Mouse (Mus musculus): ENCODE measurements around the gene Car14. TPM values are rescaled to one million over a fixed set of nuclear protein-coding genes. Genes with fewer than 3 reads are reported as not detected.

Car14 gene
- polyA plus RNA-seq, 1 experiment from 2014 or later, result 8.6 TPM

DNA sequence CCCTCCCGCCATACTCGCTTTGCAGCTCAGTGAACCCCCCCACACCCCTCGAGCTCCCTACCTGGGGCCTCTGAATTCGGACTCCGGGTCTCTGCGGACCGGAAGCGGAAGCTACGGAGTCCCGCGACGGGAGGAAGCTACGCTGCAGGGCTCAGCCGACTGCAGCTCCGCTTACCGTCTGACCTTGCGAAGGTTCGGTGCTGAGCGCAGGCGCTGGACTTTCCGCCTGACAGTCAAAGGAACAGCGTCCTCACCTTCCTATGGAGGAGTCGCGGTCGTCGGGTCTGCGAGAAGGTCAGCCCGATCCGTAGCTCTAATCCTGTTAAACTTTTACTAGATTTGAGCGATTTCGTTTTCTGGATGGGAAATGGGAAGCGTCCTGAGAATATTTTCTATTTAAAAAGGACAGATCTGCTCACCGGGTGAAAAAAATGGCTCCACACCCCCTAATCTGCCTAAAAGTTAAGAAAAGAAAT is 33.1 kb downstream of the Car14 start, which contains the start of gene Mrps21:
Gene Mrps21 (minus strand): TSS at position 128 of the 476 bp plus-strand sequence.
- ATAC-seq (ENCODE audit: low FRiP score, low TSS enrichment), result peak; percentile 89
- H3K9ac ChIP-seq (replicated peaks; ENCODE audit: low read length), result peak within 1 kb of the TSS; percentile 78
- peak within 1 kb of the TSS; percentile 65 for H3K4me3 ChIP-seq (replicated peaks; ENCODE audit: low read depth, low read length)
- peak within 1 kb of the TSS; percentile 80 for H3K27ac ChIP-seq (replicated peaks; ENCODE audit: low read depth, low read length)
- peak; percentile 93 for DNase-seq
- H3K36me3 ChIP-seq (ENCODE audit: control insufficient read depth, insufficient read depth, low read length), result peaks cover 25% of the 10 kb centered on the region
- H3K27me3 ChIP-seq (ENCODE audit: control insufficient read depth, insufficient read depth, low read length), result no peaks in the 10 kb centered on the region
- WGBS, result under 1% methylated on average over 33 of the region's 33 CpGs
- peak within 1 kb of the TSS; percentile 86 for H3K4me2 ChIP-seq (ENCODE audit: low read length)
- peaks cover 13% of the 10 kb centered on the region for H3K4me1 ChIP-seq (ENCODE audit: control insufficient read depth, insufficient read depth, low read length)
- H3K9me3 ChIP-seq (ENCODE audit: control insufficient read depth, low read length), result no peaks in the 10 kb centered on the region

DNA sequence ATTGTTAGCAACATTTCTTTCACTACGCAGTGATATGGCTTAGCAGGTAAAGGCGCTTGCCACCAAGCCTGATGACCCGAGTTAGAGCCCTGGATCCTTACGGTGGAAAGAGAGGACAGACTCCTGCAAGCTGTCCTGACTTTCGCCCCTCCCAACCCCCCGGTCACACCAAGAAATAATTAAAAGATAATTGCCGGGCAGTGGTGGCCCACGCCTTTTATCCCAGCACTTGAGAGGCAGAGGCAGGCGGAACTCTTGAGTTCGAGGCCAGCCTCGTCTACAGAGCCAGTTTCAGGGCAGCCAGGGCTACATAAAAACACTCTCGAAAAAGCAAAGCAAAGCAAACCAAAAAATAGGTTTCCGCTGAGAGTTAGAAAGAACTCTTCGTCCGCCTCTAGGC is 33.5 kb downstream of the Car14 start:
- peak overlapping the region; percentile 78 for H3K9ac ChIP-seq (replicated peaks; ENCODE audit: low read length)
- H3K4me2 ChIP-seq (ENCODE audit: low read length), result peak overlapping the region; percentile 86
- no peaks in the 10 kb centered on the region for H3K27me3 ChIP-seq (ENCODE audit: control insufficient read depth, insufficient read depth, low read length)
- H3K36me3 ChIP-seq (ENCODE audit: control insufficient read depth, insufficient read depth, low read length), result peaks cover 27% of the 10 kb centered on the region
- DNase-seq, result no peak
- H3K27ac ChIP-seq (replicated peaks; ENCODE audit: low read depth, low read length), result peak overlapping the region; percentile 52; the same call in 1 of the 2 replicates
- H3K4me1 ChIP-seq (ENCODE audit: control insufficient read depth, insufficient read depth, low read length), result peaks cover 13% of the 10 kb centered on the region
- peak overlapping the region; percentile 65 for H3K4me3 ChIP-seq (replicated peaks; ENCODE audit: low read depth, low read length)
- WGBS, result 10% methylated on average over 15 of the region's 15 CpGs
- H3K9me3 ChIP-seq (ENCODE audit: control insufficient read depth, low read length), result no peaks in the 10 kb centered on the region
- ATAC-seq (ENCODE audit: low FRiP score, low TSS enrichment), result no peak

DNA sequence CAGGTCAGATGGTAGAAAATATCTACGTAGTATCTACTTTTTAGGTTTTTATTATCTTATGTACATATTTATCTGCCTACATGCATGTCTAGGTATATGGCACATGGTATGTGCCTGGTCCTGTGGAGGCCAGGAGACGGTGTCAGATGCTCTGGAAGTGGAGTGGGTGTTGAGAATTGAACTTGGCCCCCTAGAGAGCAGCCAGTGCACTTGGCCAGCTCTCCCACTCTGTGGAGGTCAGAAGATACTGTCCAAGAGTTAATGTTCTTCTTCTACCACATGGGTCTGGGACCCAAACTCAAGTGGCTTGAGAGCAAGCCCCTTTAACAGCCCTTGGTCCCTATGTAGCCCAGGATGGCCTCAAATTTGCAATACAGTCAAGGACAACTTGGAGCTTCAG is 37.1 kb downstream of the Car14 start:
- no peak overlapping the region for H3K4me2 ChIP-seq (ENCODE audit: low read length)
- H3K9me3 ChIP-seq (ENCODE audit: control insufficient read depth, low read length), result no peaks in the 10 kb centered on the region
- H3K4me3 ChIP-seq (replicated peaks; ENCODE audit: low read depth, low read length), result no peak overlapping the region
- no peaks in the 10 kb centered on the region for H3K27me3 ChIP-seq (ENCODE audit: control insufficient read depth, insufficient read depth, low read length)
- peaks cover 11% of the 10 kb centered on the region for H3K4me1 ChIP-seq (ENCODE audit: control insufficient read depth, insufficient read depth, low read length)
- H3K36me3 ChIP-seq (ENCODE audit: control insufficient read depth, insufficient read depth, low read length), result peaks cover 48% of the 10 kb centered on the region
- DNase-seq (no peak), ATAC-seq (ENCODE audit: low FRiP score, low TSS enrichment) (no peak)
- no peak overlapping the region for H3K9ac ChIP-seq (replicated peaks; ENCODE audit: low read length)
- no peak overlapping the region for H3K27ac ChIP-seq (replicated peaks; ENCODE audit: low read depth, low read length)
- WGBS, result 94% methylated on average over 2 of the region's 2 CpGs

DNA sequence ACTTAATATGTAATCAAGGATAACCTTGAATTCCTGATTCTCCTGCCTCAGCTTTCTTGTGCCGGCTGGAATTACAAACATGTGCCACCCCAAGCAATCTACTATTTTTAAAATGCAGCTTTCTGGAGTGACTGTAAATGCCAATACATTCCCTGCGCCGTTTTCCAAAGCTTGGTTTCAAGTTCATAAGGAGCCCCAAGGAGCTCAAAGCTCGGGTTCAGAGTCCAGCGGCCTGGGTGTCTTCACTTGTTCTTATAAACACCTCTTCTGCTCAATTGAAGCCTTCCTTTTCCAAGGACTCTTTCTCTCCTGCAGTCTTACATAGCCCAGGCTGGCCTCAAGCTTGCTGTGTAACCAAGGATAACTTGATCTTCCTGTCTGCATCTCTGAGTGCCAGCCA is 38.4 kb downstream of the Car14 start:
- no peak for ATAC-seq (ENCODE audit: low FRiP score, low TSS enrichment)
- H3K9ac ChIP-seq (replicated peaks; ENCODE audit: low read length), result no peak overlapping the region
- peaks cover 6% of the 10 kb centered on the region; the same call in 1 of the 2 replicates for H3K4me1 ChIP-seq (ENCODE audit: control insufficient read depth, insufficient read depth, low read length)
- H3K27ac ChIP-seq (replicated peaks; ENCODE audit: low read depth, low read length), result no peak overlapping the region
- no peaks in the 10 kb centered on the region for H3K27me3 ChIP-seq (ENCODE audit: control insufficient read depth, insufficient read depth, low read length)
- no peaks in the 10 kb centered on the region for H3K9me3 ChIP-seq (ENCODE audit: control insufficient read depth, low read length)
- WGBS, result 95% methylated on average over 5 of the region's 5 CpGs
- no peak overlapping the region for H3K4me2 ChIP-seq (ENCODE audit: low read length)
- H3K4me3 ChIP-seq (replicated peaks; ENCODE audit: low read depth, low read length), result no peak overlapping the region
- peaks cover 48% of the 10 kb centered on the region for H3K36me3 ChIP-seq (ENCODE audit: control insufficient read depth, insufficient read depth, low read length)
- DNase-seq, result no peak

DNA sequence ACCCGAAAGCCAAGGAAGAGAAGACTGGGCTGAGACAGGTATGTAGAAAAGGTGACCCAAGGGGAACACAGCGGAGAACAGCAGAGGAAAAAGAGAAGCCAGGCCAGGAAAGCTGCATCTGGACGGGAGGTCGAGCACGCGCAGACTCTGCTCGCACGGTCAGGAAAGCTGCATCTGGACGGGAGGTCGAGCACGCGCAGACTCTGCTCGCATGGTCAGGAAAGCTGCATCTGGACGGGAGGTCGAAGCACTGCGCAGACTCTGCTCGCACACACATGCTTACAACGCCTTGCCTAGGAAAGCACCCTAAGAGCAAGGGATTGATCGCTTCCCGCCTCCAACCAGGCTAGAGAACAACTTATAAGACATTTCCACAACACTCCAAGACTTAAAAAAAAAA is 38.9 kb downstream of the Car14 start:
- no peaks in the 10 kb centered on the region for H3K9me3 ChIP-seq (ENCODE audit: control insufficient read depth, low read length)
- H3K27ac ChIP-seq (replicated peaks; ENCODE audit: low read depth, low read length), result no peak overlapping the region
- H3K27me3 ChIP-seq (ENCODE audit: control insufficient read depth, insufficient read depth, low read length), result no peaks in the 10 kb centered on the region
- 95% methylated on average over 20 of the region's 20 CpGs for WGBS
- peaks cover 48% of the 10 kb centered on the region for H3K36me3 ChIP-seq (ENCODE audit: control insufficient read depth, insufficient read depth, low read length)
- no peak overlapping the region for H3K9ac ChIP-seq (replicated peaks; ENCODE audit: low read length)
- no peak for DNase-seq
- no peak overlapping the region for H3K4me2 ChIP-seq (ENCODE audit: low read length)
- H3K4me1 ChIP-seq (ENCODE audit: control insufficient read depth, insufficient read depth, low read length), result peaks cover 2% of the 10 kb centered on the region; the same call in 1 of the 2 replicates
- H3K4me3 ChIP-seq (replicated peaks; ENCODE audit: low read depth, low read length), result no peak overlapping the region
- ATAC-seq (ENCODE audit: low FRiP score, low TSS enrichment), result no peak

DNA sequence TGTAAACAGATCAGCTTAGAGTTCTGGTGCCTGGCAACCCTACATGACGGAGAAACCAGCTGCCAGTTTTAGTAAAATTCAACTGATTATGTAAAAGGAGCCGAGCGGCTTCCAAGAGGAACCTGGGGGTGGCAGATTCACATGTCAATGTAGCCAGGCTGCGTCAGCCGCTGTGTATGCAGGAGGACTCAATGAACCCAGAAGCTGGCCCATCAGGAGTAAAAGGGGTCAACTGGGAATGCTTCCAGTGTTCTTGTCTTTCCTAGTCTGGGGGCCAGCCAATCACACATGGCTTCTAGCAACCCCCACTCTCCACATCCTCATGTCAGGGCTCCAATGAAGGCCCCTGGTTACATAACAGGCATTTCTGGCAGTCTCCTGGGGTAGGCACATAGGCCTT is 39.4 kb downstream of the Car14 start:
- Histone ChIP-seq H3K27me3 (ENCODE audit: control insufficient read depth, insufficient read depth, low read length) (no peaks in the 10 kb centered on the region), H3K27ac (replicated peaks; ENCODE audit: low read depth, low read length) (no peak overlapping the region), H3K4me1 (ENCODE audit: control insufficient read depth, insufficient read depth, low read length) (no peaks in the 10 kb centered on the region), H3K4me3 (replicated peaks; ENCODE audit: low read depth, low read length) (no peak overlapping the region), H3K9ac (replicated peaks; ENCODE audit: low read length) (no peak overlapping the region), H3K4me2 (ENCODE audit: low read length) (no peak overlapping the region), H3K36me3 (ENCODE audit: control insufficient read depth, insufficient read depth, low read length) (peaks cover 48% of the 10 kb centered on the region), H3K9me3 (ENCODE audit: control insufficient read depth, low read length) (no peaks in the 10 kb centered on the region)
- no peak for DNase-seq
- ATAC-seq (ENCODE audit: low FRiP score, low TSS enrichment), result no peak
- 93% methylated on average over 5 of the region's 5 CpGs for WGBS

DNA sequence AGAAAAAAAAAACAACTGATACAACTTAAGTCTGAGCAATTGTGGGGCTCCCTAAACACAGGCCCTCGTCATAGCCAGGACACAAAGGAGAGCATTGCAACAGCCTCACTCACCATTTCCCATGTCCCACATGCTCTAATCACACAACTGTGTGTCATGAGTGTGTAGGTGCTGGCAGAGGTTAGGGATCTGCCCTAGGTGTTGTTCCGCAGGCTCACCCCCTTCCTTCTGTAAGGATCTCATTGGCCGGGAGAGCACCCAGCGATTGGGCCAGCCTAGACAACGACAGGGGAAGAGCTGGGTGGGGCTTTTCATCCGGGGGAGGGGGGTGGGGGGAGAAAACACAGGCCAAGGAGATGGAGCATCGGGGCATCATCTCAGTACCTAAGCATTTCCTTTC is 40.9 kb downstream of the Car14 start:
- Histone ChIP-seq H3K27me3 (ENCODE audit: control insufficient read depth, insufficient read depth, low read length) (no peaks in the 10 kb centered on the region), H3K4me2 (ENCODE audit: low read length) (no peak overlapping the region), H3K36me3 (ENCODE audit: control insufficient read depth, insufficient read depth, low read length) (peaks cover 41% of the 10 kb centered on the region), H3K4me3 (replicated peaks; ENCODE audit: low read depth, low read length) (no peak overlapping the region), H3K27ac (replicated peaks; ENCODE audit: low read depth, low read length) (no peak overlapping the region), H3K9me3 (ENCODE audit: control insufficient read depth, low read length) (no peaks in the 10 kb centered on the region), H3K9ac (replicated peaks; ENCODE audit: low read length) (no peak overlapping the region), H3K4me1 (ENCODE audit: control insufficient read depth, insufficient read depth, low read length) (no peaks in the 10 kb centered on the region)
- no peak for ATAC-seq (ENCODE audit: low FRiP score, low TSS enrichment)
- DNase-seq, result no peak
- 83% methylated on average over 7 of the region's 7 CpGs for WGBS

DNA sequence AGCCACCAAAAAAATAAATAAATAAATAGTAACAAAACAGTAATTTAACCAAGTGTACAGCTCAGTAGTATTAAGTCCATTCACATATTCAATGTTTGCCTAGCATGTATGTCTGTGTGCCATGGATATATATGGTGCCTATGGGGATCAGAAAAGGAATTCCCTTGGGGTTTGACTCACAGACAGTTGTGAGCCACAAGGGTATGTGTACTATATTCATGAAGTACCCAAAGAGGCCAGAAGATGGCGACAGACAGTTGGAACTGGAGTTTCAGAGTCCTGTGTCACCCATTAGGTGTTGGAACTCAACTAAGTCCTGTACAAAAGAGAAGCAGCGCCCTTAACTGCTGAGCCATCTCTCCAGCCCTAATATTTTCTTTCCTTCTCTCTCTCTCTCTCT is 42.7 kb downstream of the Car14 start:
- Histone ChIP-seq H3K4me3 (replicated peaks; ENCODE audit: low read depth, low read length) (no peak overlapping the region), H3K27me3 (ENCODE audit: control insufficient read depth, insufficient read depth, low read length) (no peaks in the 10 kb centered on the region), H3K9me3 (ENCODE audit: control insufficient read depth, low read length) (no peaks in the 10 kb centered on the region), H3K9ac (replicated peaks; ENCODE audit: low read length) (no peak overlapping the region), H3K4me2 (ENCODE audit: low read length) (no peak overlapping the region), H3K27ac (replicated peaks; ENCODE audit: low read depth, low read length) (no peak overlapping the region), H3K36me3 (ENCODE audit: control insufficient read depth, insufficient read depth, low read length) (peaks cover 26% of the 10 kb centered on the region), H3K4me1 (ENCODE audit: control insufficient read depth, insufficient read depth, low read length) (no peaks in the 10 kb centered on the region)
- WGBS, result 30% methylated on average over 2 of the region's 2 CpGs
- DNase-seq (peak; percentile 87), ATAC-seq (ENCODE audit: low FRiP score, low TSS enrichment) (no peak; the same call in 1 of the 2 replicates)

DNA sequence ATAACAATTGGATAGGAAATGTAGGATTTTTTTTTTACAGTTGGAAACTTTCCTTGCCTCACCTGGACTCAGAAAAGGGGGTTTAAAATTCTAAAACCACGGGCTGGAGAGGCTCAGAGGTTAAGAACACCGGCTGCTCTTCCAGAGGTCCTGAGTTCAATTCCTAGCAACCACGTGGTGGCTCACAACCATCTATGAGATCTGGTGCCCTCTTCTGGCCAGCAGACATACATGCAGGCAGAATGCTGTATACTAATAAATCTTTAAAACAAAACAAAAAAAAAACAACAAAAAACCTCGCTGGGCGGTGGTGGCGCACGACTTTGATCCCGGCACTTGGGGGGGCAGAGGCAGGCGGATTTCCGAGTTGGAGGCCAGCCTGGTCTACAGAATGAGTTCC is 43.3 kb downstream of the Car14 start:
- Histone ChIP-seq H3K27me3 (ENCODE audit: control insufficient read depth, insufficient read depth, low read length) (no peaks in the 10 kb centered on the region), H3K36me3 (ENCODE audit: control insufficient read depth, insufficient read depth, low read length) (peaks cover 22% of the 10 kb centered on the region), H3K27ac (replicated peaks; ENCODE audit: low read depth, low read length) (no peak overlapping the region), H3K4me3 (replicated peaks; ENCODE audit: low read depth, low read length) (no peak overlapping the region), H3K9me3 (ENCODE audit: control insufficient read depth, low read length) (no peaks in the 10 kb centered on the region), H3K4me2 (ENCODE audit: low read length) (no peak overlapping the region), H3K9ac (replicated peaks; ENCODE audit: low read length) (no peak overlapping the region), H3K4me1 (ENCODE audit: control insufficient read depth, insufficient read depth, low read length) (0 out of 2 replicates have a peak, but pooled peaks cover 3% of the 10 kb centered on the region)
- 77% methylated on average over 10 of the region's 10 CpGs for WGBS
- DNase-seq (no peak), ATAC-seq (ENCODE audit: low FRiP score, low TSS enrichment) (no peak)
